Mouse (Mus musculus) bone marrow, adult 2 months (tissue): ENCODE results near the gene Syn3. TPM values are rescaled to one million over a fixed set of nuclear protein-coding genes. Genes with fewer than 3 reads are reported as not detected.

Source experiments
- H3K27ac ChIP-seq: fragments of 200-500 bp; 2 replicates; pipeline ENCODE4 v1.5.1; 2012; ENCODE audit warnings: low read depth, mild to moderate bottlenecking, control low read depth, inconsistent platforms, low read length; ENCODE audit not compliant: control insufficient read depth, poor library complexity, insufficient read depth
- H3K4me1 ChIP-seq: fragments of 200-500 bp; 2 replicates; pipeline ENCODE4 v1.6.1; 2011; ENCODE audit warnings: low read length; ENCODE audit not compliant: control insufficient read depth, insufficient read depth
- H3K4me3 ChIP-seq: fragments of 200-500 bp; replicated peaks from 2 replicates; pipeline ENCODE3; 2011; ENCODE audit warnings: mild to moderate bottlenecking, low read depth, low read length, control low read depth; ENCODE audit not compliant: control insufficient read depth
- CTCF ChIP-seq: fragments of 200-500 bp; IDR thresholded peaks from 2 replicates; pipeline ENCODE4 v1.5.1; 2011; ENCODE audit warnings: low read length, control low read depth; ENCODE audit not compliant: control insufficient read depth, insufficient read depth
- POLR2A ChIP-seq: fragments of 200-500 bp; IDR thresholded peaks from 2 replicates; pipeline ENCODE4 v1.6.1; 2011; ENCODE audit warnings: low read depth, mild to moderate bottlenecking, control low read depth, low read length, borderline replicate concordance; ENCODE audit not compliant: control insufficient read depth
- WGBS: fragments of 180-500 bp; shearing (Covaris S2); methylation state at CpG from one replicate; pipeline ENCODE4 v1.1.7; 2018; 5-methylcytosine and 5-hydroxymethylcytosine counted together
- polyA plus RNA-seq: library from polyadenylated mRNA; stranded (reverse); fragments of >200 nt; gene quantifications from 2 replicates; pipeline ENCODE4 v1.2.4, GENCODE M21; 2011; ENCODE audit warnings: low replicate concordance; ENCODE audit not compliant: missing spikeins, insufficient read depth, insufficient read length

Gene Syn3
- polyA plus RNA-seq, 1 experiment: 0.75 TPM

DNA sequence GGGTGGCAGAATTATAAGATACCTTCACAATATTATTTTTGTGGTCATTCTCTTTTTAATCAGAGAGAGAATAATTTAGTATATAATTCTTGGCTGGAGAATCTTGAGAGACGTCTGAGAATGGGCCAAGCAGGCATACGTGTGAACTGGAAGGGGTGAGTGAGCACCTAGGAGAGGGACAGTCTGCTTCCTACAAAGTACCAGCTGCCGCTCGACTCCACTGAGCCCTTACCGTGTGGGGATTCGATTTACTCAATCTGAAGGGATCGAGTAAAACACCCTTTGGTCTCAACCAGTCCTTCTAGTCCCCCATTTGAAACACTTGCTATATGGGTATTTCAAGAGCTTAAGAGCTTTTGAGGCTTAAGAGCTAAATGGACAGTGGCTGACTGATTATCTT, 296.9 kb downstream of the Syn3 start:
- Histone ChIP-seq H3K4me1 (no peaks in the 10 kb centered on the region), H3K27ac (no peak overlapping the region), H3K4me3 (no peak overlapping the region)
- no peak for TF ChIP-seq POLR2A
- TF ChIP-seq CTCF: no peak
- WGBS: 77% methylated on average over 7 of the region's 7 CpGs

- H3K4me3 ChIP-seq: no peak overlapping the region
- TF ChIP-seq POLR2A (no peak), CTCF (no peak)
- WGBS: 83% methylated on average over 3 of the region's 3 CpGs
Measured at GRCm38 (mm10) chr10:86201006-86201405, 297.7 kb downstream of the Syn3 start.

DNA sequence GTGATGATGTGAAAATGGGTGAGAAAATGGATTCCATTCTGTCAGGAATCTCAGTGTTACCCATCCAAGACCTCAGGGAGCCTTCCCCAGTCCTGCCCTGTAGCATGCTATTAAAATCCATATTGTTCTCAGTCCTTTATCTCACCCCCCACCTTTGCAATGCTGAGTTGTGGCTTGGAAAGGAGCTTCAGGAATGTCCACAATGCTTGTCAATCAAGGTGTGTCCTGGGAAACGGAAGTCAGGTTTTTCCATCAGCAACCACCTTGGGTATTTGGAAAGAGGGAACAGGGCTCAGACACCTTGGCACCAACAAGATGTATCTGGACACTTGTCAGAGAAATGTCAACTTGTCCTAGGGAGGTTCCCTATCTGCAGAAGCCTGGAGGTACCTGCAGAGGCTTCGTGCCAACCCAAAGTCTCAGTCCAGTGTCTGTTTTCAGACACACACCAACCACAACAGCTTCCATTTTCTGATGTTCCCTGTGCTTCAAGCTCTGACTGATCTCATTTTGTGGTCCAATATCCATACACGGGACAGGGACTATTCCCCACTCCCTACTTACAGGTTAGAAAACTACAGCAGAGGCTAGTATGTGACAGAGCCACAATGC, 302.2 kb downstream of the Syn3 start:
- H3K27ac ChIP-seq: no peak overlapping the region
- no peak overlapping the region for H3K4me3 ChIP-seq
- 69% methylated on average over 3 of the region's 3 CpGs for WGBS

More at GRCm38 (mm10) chr10:86201006-86201405, 297.7 kb downstream of the Syn3 start:
- Histone ChIP-seq H3K27ac (no peak overlapping the region), H3K4me1 (no peaks in the 10 kb centered on the region)

GRCm38 (mm10) chr10:86194722-86195121, 304.0 kb downstream of the Syn3 start:
- TF ChIP-seq POLR2A (no peak), CTCF (no peak)
- WGBS: 84% methylated on average over 4 of the region's 4 CpGs
- Histone ChIP-seq H3K4me3 (no peak overlapping the region), H3K27ac (no peak overlapping the region), H3K4me1 (no peaks in the 10 kb centered on the region)

More for the DNA sequence above, 302.2 kb downstream of the Syn3 start:
- no peaks in the 10 kb centered on the region for H3K4me1 ChIP-seq
- TF ChIP-seq CTCF (no peak), POLR2A (no peak)

DNA sequence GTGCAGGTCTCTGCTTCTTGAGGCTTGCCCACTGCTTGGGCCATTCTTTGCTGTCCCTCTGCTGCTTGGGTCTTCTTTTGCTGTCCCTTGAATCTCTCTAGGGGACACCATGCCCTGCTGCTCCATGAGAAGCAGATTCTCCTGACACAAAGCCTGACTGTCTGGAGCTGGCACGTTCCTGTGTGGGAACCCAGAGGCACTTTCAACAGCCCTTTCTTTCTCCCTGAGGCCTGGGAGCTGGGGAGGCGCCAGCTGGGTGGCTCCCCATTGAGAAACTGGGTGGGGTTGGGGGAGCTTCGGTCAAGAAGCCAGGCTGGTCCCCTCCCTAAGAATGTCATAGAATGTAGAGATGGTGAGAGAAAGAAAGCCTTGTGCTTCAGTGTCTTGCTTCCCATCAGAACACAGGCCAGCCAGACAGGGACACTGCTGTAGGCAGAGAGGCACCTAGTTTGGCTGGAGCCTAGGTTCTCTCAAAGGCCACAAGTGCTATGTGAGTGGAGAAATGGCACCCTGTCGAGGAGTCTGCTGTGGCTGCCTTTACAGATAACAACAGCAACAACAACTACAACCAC, 304.7 kb downstream of the Syn3 start:
- H3K4me1 ChIP-seq: no peaks in the 10 kb centered on the region
- no peak overlapping the region for H3K4me3 ChIP-seq
- 58% methylated on average over 4 of the region's 4 CpGs for WGBS
- TF ChIP-seq CTCF (no peak), POLR2A (no peak)
- H3K27ac ChIP-seq: no peak overlapping the region

GRCm38 (mm10) chr10:86188614-86189013, 310.1 kb downstream of the Syn3 start:
- Histone ChIP-seq H3K27ac (no peak overlapping the region), H3K4me1 (no peaks in the 10 kb centered on the region), H3K4me3 (no peak overlapping the region)
- 73% methylated on average over 4 of the region's 4 CpGs for WGBS
- TF ChIP-seq POLR2A (no peak), CTCF (no peak)

DNA sequence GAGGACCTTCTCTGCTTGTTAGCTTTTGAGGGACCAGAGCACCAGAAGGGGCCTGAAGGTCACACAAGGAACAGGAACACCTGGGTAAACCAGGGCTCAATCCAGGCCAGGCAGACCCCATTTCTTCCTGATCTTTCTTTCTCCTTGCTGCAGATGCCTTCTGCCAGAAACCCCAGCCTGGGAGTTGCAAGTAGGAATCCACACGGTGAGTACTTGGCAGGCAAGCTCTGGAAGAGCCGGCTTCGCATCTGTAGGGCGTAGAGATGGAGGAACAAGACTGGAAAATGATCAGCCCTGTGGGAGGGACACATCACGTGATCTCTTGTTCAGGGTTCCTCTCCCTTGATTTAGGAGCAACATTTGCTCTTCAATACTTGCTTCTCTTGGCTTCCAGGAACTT, 310.8 kb downstream of the Syn3 start:
- 87% methylated on average over 5 of the region's 5 CpGs for WGBS

DNA sequence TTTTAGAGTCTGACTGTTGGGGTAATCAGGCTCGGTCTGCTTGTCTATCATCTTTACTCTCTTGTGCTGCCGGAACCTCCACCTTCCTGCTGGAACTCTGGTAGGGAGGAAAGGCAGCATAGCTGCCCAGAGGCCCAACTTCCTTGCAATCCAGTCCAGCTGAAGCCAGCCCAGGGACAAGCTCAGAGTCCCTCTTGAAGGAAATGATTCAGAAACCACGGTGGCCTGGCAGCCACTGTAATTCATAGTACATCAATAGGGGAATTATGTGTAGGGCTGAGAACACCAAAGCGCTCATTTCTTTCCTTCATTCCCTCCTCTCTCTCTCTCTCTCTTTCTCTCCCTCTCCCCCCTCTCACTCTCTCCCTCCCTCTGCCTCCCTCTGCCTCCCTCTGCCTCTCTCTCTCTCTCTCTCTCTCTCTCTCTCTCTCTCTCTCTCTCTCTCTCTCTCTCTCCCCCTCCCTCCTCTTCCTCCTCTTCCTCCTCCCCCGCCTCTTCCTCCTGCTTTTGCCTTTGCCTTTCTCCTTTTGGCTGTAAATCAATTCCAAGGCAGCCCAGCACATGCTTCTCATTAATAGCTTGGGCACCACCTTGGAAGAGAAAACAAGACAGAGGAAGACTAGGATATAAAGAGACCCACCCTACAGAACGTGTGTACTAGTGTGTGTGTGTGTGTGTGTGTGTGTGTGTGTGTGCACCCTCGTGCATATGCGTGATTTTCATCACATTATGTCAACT, 315.4 kb downstream of the Syn3 start:
- TF ChIP-seq CTCF (no peak), POLR2A (no peak)
- no peaks in the 10 kb centered on the region for H3K4me1 ChIP-seq
- no peak overlapping the region for H3K27ac ChIP-seq
- WGBS: 33% methylated on average over 8 of the region's 8 CpGs
- H3K4me3 ChIP-seq: no peak overlapping the region

More for the DNA sequence above, 310.8 kb downstream of the Syn3 start:
- no peaks in the 10 kb centered on the region for H3K4me1 ChIP-seq
- TF ChIP-seq POLR2A (no peak), CTCF (no peak)
- H3K4me3 ChIP-seq: no peak overlapping the region
- no peak overlapping the region for H3K27ac ChIP-seq
